Mouse (Mus musculus) effector memory CD4-positive, alpha-beta T cell, adult 5 months (primary cell): Measurements from ENCODE around the gene Skor1. TPM values are rescaled to one million over a fixed set of nuclear protein-coding genes. Genes with fewer than 3 reads are reported as not detected.

Experiments used
- polyA plus RNA-seq: library from polyadenylated mRNA; unstranded; fragments of 100-300 nt; shearing (Covaris generic); gene quantifications from one replicate; pipeline ENCODE4 v1.2.1, GENCODE M21; 2017

Skor1 gene
- not detected for polyA plus RNA-seq

DNA sequence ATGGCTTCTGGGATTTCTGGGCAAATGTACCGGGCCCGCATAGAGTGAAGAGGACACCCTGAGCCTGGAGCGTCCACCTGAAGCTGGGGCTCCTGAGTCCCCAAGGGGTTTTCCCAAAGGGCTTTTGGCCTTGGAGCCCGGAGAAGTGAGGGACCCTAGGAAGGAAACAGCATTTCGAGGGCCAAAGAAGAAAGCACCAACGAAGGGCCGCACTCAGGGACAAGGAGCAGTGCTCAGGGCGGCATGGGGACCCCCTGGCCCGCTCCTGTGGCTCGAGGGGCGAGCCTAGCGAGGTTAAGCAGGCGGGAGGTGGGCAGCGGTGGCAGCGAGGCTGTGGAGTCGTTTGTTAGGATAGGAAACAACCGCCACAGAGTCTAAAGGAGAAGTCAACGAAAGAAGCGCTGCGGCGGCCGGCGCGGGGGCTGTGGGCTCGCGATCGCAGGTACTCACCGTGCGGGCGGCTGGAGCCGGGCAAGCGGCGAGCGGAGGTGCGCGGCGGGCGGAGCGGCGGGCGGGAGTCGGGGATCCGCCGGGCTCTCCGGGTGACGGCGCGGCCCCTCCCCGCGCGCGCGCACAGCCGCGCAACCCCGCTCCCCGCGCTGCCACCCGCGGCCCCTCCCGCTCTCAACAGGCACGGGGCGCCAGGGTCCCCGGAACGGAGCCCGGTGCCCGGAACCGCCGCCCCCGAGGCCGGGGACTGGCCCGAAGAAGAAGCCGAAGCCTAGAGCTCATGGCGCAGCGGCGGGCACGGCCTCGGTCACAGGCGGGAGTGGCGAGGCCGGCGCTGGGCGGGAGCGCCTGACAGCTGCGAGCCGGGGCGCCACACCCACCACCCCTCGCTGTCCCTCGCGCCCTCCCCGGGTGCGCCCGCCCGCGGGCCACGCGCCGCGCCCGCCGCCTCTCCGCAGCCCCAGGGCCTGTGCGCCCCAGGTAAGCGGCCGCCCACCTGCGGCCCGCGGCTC is at the start of gene Skor1:
TSS of gene Skor1 (minus strand) at position 552 of the 962 bp plus-strand sequence.

Other genes with a start within 250 kb of the Skor1 start
- gene Pias1, start 161.0 kb downstream of the Skor1 start, polyA plus RNA-seq: 133 TPM
- gene Map2k5, start 228.9 kb upstream of the Skor1 start, polyA plus RNA-seq: 30.8 TPM